Mouse (Mus musculus) heart, adult 2 months (tissue): ENCODE results near the gene Clec1a.

ENCODE experiments used
- CTCF ChIP-seq: fragments of 200-600 bp; IDR thresholded peaks from 2 replicates; pipeline ENCODE4 v1.8.1; 2022; ENCODE audit warnings: antibody characterized with exemption, mild to moderate bottlenecking, moderate library complexity
- POLR2A ChIP-seq: fragments of 200-500 bp; IDR thresholded peaks from 2 replicates; pipeline ENCODE4 v1.6.1; 2011; ENCODE audit warnings: mild to moderate bottlenecking, low read depth, low read length, control low read depth; ENCODE audit not compliant: insufficient read depth

DNA sequence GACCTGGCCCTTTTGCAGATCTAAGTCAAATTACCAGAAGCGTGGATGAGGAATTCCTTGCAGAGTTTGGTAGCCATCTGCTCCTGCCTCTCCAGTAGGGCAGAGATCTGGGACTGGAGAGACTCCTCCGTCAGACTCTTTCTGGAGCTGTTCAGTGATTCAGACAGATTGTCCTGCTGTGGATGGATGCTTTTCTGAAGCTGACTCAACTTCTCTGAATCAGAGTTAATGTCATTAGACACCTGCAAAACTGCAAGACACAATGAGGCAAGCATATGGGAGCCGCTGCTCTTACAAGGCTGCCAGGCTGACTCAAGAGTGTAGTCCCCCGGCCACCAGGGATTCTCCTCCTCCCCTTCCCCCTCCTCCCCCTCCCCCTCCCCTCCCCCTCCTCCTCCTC is 71.3 kb downstream of the Clec1a start:
- no peak for TF ChIP-seq CTCF
- TF ChIP-seq POLR2A: no peak
